8 mouse cellular contexts compared by ENCODE assay signal in genomic region chr7:73558293-73559169, GRCm38 (mm10). TPM values are rescaled to one million over a fixed set of nuclear protein-coding genes. Genes with fewer than 3 reads are reported as not detected.
DNase-seq lines count a peak whose midpoint lies in the region; ATAC-seq and TF ChIP-seq lines count a peak whose summit lies in the region.

No protein-coding gene starts in this region.

- peak; percentile 98 for TF ChIP-seq POLR2A in cortical plate, adult 2 months (IDR thresholded peaks at IDR 0.05; ENCODE audit: extremely low read depth, insufficient read depth, low read length)

- peaks cover 20% of the 10 kb centered on the region for H3K36me3 ChIP-seq in megakaryocyte, embryonic 14.5 days (replicated peaks; ENCODE audit: low read length)

- H3K4me1 ChIP-seq in cortical plate, adult 2 months (ENCODE audit: control insufficient read depth, insufficient read depth, low read length): no peaks in the 10 kb centered on the region
- peaks cover 24% of the 10 kb centered on the region for H3K4me1 ChIP-seq in megakaryocyte, embryonic 14.5 days

- peak overlapping the region; percentile 97 for H3K27ac ChIP-seq in cortical plate, adult 2 months (ENCODE audit: insufficient read depth, low read length)

- peak; percentile 98 for DNase-seq in gastrocnemius, adult 8-10 months (ENCODE audit: low spot score in 2 of 2)
- DNase-seq in hindlimb bud, embryonic 11.5 days (ENCODE audit: extremely low spot score, low read depth, low spot score): peak; percentile 100
- peak; percentile 94 to 100 for DNase-seq in left cerebral cortex, adult 8-10 months (ENCODE audit: low spot score in 2 of 2)
- peak; percentile 100 for DNase-seq in right cerebral cortex, postnatal 10 days (ENCODE audit: low spot score in 2 of 2)
- peak; percentile 98 for DNase-seq in urinary bladder, postnatal 25 days (ENCODE audit: low spot score)

- no peaks in the 10 kb centered on the region for H3K27me3 ChIP-seq in megakaryocyte, embryonic 14.5 days (replicated peaks)

- ATAC-seq in activated CD4-positive, CD25-positive, alpha-beta regulatory T cell, adult 4 months: peak; percentile 91

- H3K9me3 ChIP-seq in megakaryocyte, embryonic 14.5 days: no peaks in the 10 kb centered on the region

- TF ChIP-seq CTCF in cortical plate, adult 2 months (IDR thresholded peaks at IDR 0.05; ENCODE audit: extremely low read depth, insufficient read depth, low read length): no peak

- peak overlapping the region; percentile 50 for H3K4me3 ChIP-seq in cortical plate, adult 2 months (ENCODE audit: insufficient read depth, low read length)
- peak overlapping the region; percentile 99 for H3K4me3 ChIP-seq in megakaryocyte, embryonic 14.5 days (replicated peaks)

RNA-seq across cellular contexts. Expression of gene Chd2, which starts 16.9 kb away (rescaled TPM):
- 100 to 1,000 TPM; 136 to 151 TPM for polyA plus RNA-seq in activated CD4-positive, CD25-positive, alpha-beta regulatory T cell, adult 4 months (2017; shearing (Covaris generic))
- 31.6 and 33.5 TPM in 2 replicates for polyA plus RNA-seq in cortical plate, adult 2 months (2012; rRNA removed)
- 10 to 100 TPM; 41.6 to 49.5 (median 45.0) TPM for total RNA-seq in gastrocnemius, adult 8-10 months (2022)
- 10 to 100 TPM; 45.2 to 57.4 (median 48.6) TPM for total RNA-seq in left cerebral cortex, adult 8-10 months (2022)
- 3.1 and 38.7 TPM in 2 replicates for polyA plus RNA-seq in megakaryocyte, embryonic 14.5 days (2012; ENCODE audit: insufficient read depth, low replicate concordance)

Comparison
In these comparisons a context has a peak if more than half of its experiments do, and no peak if none do; other contexts are left out.
1. Peak in every context shown above with its lines: DNase-seq, ATAC-seq, H3K4me3 ChIP-seq and H3K27ac ChIP-seq.